Mouse (Mus musculus): ENCODE results near the gene Lypd3. TPM values are rescaled to one million over a fixed set of nuclear protein-coding genes. Genes with fewer than 3 reads are reported as not detected.
A peak's percentile ranks its signal among the peaks of the same experiment; 100 is the strongest.
"Not testable (repeated sequence)": the region's sequence is repeated elsewhere in the genome, so short reads cannot be mapped to it uniquely, and the experiment has no call there.

Gene Lypd3
- polyA plus RNA-seq, 1 experiment from 2014 or later = 0.73 TPM

DNA sequence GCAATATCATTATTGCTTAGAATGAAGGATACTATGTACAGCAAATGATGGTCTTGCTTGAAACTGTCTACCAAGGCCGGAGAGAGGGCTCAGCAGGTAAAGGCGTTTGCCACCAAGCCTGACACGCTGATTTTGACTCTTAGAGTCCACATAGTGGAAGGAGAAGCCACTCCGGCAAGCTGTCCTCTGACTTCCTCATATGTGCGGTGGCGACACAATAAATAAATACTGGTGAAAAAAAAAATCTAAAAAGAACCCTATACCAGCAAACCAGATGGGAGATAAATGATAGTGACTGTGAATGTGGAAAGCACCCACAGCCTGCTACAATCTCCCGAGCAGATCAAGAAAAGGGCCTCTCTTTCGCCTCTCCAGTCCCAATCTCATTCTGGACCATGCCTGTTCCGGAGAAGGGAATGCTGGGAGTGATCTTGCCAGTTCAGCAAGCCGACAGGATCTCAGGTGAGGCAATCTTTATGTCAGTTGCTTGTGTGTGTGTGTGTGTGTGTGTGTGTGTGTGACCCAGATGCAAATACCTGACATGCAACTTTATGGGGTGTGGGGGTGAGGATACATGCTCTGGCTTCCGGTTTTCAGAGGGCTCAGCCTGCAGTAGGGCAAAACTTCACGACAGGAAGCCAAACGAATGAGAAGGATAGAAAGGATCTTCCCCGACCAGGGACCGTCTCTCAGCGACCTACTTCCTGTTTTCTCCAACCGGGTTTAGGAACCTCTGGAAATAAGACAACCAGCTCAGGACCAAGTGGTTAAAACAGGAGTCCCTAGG is 25.0 kb downstream of the Lypd3 start:
- 79% methylated on average over 17 of the region's 17 CpGs for WGBS
- Histone ChIP-seq H3K27ac (ENCODE audit: low read depth, low read length) (no peak overlapping the region), H3K27me3 (ENCODE audit: control insufficient read depth, insufficient read depth, low read length) (no peaks in the 10 kb centered on the region), H3K4me3 (ENCODE audit: low read depth, low read length) (no peak overlapping the region), H3K4me1 (replicated peaks; ENCODE audit: control insufficient read depth, insufficient read depth, low read length) (no peaks in the 10 kb centered on the region), H3K9me3 (ENCODE audit: control insufficient read depth, low read length) (no peaks in the 10 kb centered on the region; the same call in 1 of the 2 replicates), H3K4me2 (ENCODE audit: low read depth, low read length, severe bottlenecking) (no peak overlapping the region), H3K9ac (ENCODE audit: low read length) (no peak overlapping the region), H3K36me3 (ENCODE audit: control insufficient read depth, insufficient read depth, low read length) (no peaks in the 10 kb centered on the region)
- DNase-seq (ENCODE audit: low spot score) (no peak), ATAC-seq (replicated peaks; ENCODE audit: low FRiP score) (no peak)

DNA sequence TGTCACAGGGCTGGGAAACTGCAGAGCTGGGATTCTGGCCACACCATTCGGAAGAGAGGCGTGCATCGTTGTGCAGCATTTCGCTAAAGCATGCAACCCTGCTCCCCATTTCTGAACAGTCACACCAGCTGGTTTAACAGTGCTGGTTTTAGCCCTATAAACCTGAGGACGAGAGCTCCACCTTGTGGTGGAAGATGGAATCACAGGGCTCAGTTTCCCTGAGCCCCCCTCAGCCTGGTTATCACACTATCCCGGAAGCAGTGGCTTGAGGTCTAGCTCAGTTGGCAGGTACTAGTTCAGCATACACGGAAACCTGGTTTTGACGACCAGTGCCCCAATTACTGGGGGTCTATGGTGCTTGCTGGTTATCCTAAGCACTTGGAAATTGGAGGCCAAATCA is 26.2 kb downstream of the Lypd3 start:
- 14% methylated on average over 8 of the region's 8 CpGs for WGBS
- no peaks in the 10 kb centered on the region for H3K36me3 ChIP-seq (ENCODE audit: control insufficient read depth, insufficient read depth, low read length)
- DNase-seq (ENCODE audit: low spot score) (peak; percentile 89), ATAC-seq (replicated peaks; ENCODE audit: low FRiP score) (0 out of 2 replicates have a peak, but pooled peaks have one; percentile 30)
- no peak overlapping the region for H3K4me3 ChIP-seq (ENCODE audit: low read depth, low read length)
- no peak overlapping the region for H3K9ac ChIP-seq (ENCODE audit: low read length)
- H3K4me1 ChIP-seq (replicated peaks; ENCODE audit: control insufficient read depth, insufficient read depth, low read length) = no peaks in the 10 kb centered on the region
- no peak overlapping the region for H3K27ac ChIP-seq (ENCODE audit: low read depth, low read length)
- no peak overlapping the region for H3K4me2 ChIP-seq (ENCODE audit: low read depth, low read length, severe bottlenecking)
- no peaks in the 10 kb centered on the region; the same call in 1 of the 2 replicates for H3K9me3 ChIP-seq (ENCODE audit: control insufficient read depth, low read length)
- no peaks in the 10 kb centered on the region for H3K27me3 ChIP-seq (ENCODE audit: control insufficient read depth, insufficient read depth, low read length)

DNA sequence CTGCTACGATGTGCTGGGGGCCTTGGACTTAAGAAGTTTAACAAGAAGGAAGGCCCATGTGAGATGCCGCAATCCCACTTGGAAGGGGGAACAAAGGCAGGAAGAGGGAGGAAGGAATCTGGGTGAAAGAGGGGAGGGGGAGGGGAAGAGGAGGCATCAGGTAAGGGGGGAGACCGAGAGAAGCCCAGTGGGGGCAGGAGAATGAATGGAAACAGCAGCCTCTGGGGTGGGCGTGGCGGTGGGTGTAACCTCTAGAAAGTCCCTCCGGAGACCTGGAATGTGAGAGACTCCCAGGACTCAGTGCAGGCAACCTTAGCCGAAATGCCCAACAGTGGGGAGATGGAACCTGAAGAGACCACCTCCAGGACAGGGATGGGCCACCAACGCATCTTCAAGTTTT is 28.0 kb downstream of the Lypd3 start:
- 32% methylated on average over 8 of the region's 8 CpGs for WGBS
- Histone ChIP-seq H3K9me3 (ENCODE audit: control insufficient read depth, low read length) (no peaks in the 10 kb centered on the region), H3K4me2 (ENCODE audit: low read depth, low read length, severe bottlenecking) (no peak overlapping the region), H3K27me3 (ENCODE audit: control insufficient read depth, insufficient read depth, low read length) (no peaks in the 10 kb centered on the region), H3K27ac (ENCODE audit: low read depth, low read length) (no peak overlapping the region), H3K36me3 (ENCODE audit: control insufficient read depth, insufficient read depth, low read length) (no peaks in the 10 kb centered on the region), H3K4me3 (ENCODE audit: low read depth, low read length) (no peak overlapping the region), H3K9ac (ENCODE audit: low read length) (no peak overlapping the region), H3K4me1 (replicated peaks; ENCODE audit: control insufficient read depth, insufficient read depth, low read length) (no peaks in the 10 kb centered on the region)
- no peak for ATAC-seq (replicated peaks; ENCODE audit: low FRiP score)
- DNase-seq (ENCODE audit: low spot score) = no peak

DNA sequence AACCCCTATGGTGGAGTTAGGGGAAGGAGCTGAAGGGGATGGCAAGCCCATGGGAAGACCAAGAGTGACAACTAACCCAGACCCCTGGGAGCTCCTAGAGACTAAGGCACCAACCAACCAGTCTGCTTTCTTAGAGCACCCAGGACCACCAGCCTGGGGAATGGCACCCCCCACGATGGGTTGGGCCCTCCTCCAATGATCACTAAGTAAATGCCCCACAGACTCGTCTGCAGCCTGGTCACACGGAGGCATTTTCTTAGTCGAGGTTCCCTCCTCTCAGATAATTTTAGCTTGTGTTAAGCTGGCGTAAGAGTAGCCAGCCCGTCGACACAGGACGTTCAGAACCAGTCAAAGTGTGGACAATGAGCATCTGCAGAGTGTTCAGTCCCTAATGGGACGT is 28.6 kb downstream of the Lypd3 start:
- Histone ChIP-seq H3K9me3 (ENCODE audit: control insufficient read depth, low read length) (no peaks in the 10 kb centered on the region), H3K36me3 (ENCODE audit: control insufficient read depth, insufficient read depth, low read length) (no peaks in the 10 kb centered on the region), H3K9ac (ENCODE audit: low read length) (no peak overlapping the region), H3K4me1 (replicated peaks; ENCODE audit: control insufficient read depth, insufficient read depth, low read length) (no peaks in the 10 kb centered on the region), H3K4me2 (ENCODE audit: low read depth, low read length, severe bottlenecking) (no peak overlapping the region), H3K27me3 (ENCODE audit: control insufficient read depth, insufficient read depth, low read length) (no peaks in the 10 kb centered on the region), H3K4me3 (ENCODE audit: low read depth, low read length) (no peak overlapping the region), H3K27ac (ENCODE audit: low read depth, low read length) (no peak overlapping the region)
- DNase-seq (ENCODE audit: low spot score) (no peak), ATAC-seq (replicated peaks; ENCODE audit: low FRiP score) (no peak)
- WGBS = 80% methylated on average over 9 of the region's 9 CpGs

DNA sequence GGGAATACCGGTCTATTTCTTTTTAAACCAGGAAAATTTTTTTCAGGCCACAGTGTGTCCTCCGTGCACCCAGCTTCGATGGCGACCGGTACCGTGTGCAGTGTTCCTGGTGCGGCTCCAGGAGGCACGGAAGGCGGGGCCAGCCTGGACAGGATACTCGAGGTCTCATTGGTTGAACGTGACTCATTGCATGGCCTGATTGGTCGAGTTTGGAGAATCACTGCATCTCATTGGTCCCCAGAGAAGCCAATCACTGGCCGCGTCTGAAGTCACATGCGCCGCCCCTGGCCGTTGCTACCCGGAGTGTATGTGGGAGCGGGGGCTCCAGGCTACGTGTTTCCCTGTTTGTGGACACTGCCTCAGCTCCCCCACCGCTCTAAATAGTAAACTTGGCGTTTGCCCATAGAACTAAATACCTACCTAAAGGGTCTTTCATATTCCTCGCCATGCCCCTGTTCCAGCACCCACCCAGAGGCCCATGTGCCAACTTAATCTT is 35.6 kb downstream of the Lypd3 start:
- no peak for ATAC-seq (replicated peaks; ENCODE audit: low FRiP score)
- Histone ChIP-seq H3K9me3 (ENCODE audit: control insufficient read depth, low read length) (no peaks in the 10 kb centered on the region), H3K27me3 (ENCODE audit: control insufficient read depth, insufficient read depth, low read length) (no peaks in the 10 kb centered on the region), H3K4me1 (replicated peaks; ENCODE audit: control insufficient read depth, insufficient read depth, low read length) (no peaks in the 10 kb centered on the region), H3K36me3 (ENCODE audit: control insufficient read depth, insufficient read depth, low read length) (no peaks in the 10 kb centered on the region), H3K4me2 (ENCODE audit: low read depth, low read length, severe bottlenecking) (no peak overlapping the region), H3K27ac (ENCODE audit: low read depth, low read length) (no peak overlapping the region), H3K9ac (ENCODE audit: low read length) (no peak overlapping the region), H3K4me3 (ENCODE audit: low read depth, low read length) (no peak overlapping the region)
- DNase-seq (ENCODE audit: low spot score) = no peak
- 94% methylated on average over 23 of the region's 23 CpGs for WGBS

DNA sequence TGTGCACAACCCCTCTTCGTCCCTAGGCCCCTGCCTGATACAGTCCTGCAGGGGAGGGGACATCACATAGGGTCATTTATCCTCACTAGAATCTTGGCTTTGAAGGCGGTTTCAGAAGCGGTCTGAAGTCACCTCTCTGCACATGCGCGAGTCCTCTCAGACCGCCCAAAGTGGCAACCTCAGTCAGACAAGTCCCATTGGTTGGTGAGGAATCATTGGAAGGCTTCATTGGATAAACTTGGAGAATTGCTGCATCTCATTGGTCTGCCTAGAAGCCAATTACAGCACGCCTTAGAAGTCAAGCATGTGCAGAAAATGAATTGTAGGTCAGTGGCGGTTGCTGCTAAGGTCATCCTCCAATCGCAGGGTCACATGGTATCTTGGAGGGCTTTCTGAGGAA is 40.2 kb downstream of the Lypd3 start, which contains the start of gene Tex101:
TSS of gene Tex101 (minus strand) at position 101 of the 400 bp plus-strand sequence.
- H3K36me3 ChIP-seq (ENCODE audit: control insufficient read depth, insufficient read depth, low read length) = no peaks in the 10 kb centered on the region
- H3K27ac ChIP-seq (ENCODE audit: low read depth, low read length) = no peak within 1 kb of the TSS
- H3K9ac ChIP-seq (ENCODE audit: low read length) = no peak within 1 kb of the TSS
- DNase-seq (ENCODE audit: low spot score) = no peak
- no peak within 1 kb of the TSS for H3K4me2 ChIP-seq (ENCODE audit: low read depth, low read length, severe bottlenecking)
- WGBS = 89% methylated on average over 9 of the region's 9 CpGs
- H3K27me3 ChIP-seq (ENCODE audit: control insufficient read depth, insufficient read depth, low read length) = no peaks in the 10 kb centered on the region
- H3K9me3 ChIP-seq (ENCODE audit: control insufficient read depth, low read length) = no peaks in the 10 kb centered on the region
- no peaks in the 10 kb centered on the region for H3K4me1 ChIP-seq (replicated peaks; ENCODE audit: control insufficient read depth, insufficient read depth, low read length)
- ATAC-seq (replicated peaks; ENCODE audit: low FRiP score) = no peak
- H3K4me3 ChIP-seq (ENCODE audit: low read depth, low read length) = no peak within 1 kb of the TSS

DNA sequence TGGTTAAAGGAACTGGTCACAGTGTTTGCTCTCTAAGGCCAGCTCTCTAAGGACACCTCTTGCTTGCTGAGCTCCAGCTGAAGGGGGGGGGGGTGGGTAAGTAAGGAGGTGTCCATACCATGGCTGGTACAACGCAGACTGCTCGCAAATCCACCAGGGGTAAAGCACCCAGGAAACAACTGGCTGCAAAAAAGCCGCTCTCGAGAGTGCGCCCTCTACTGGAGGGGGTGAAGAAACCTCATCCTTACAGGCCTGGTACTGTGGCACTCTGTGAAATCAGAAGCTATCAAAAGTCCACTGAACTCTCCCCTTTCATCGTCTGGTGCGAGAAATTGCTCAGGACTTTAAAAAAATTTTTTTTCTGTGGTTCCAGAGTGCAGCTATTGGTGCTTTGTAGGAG is 47.8 kb downstream of the Lypd3 start:
- not testable (repeated sequence) for H3K36me3 ChIP-seq (ENCODE audit: control insufficient read depth, insufficient read depth, low read length); H3K27ac ChIP-seq (ENCODE audit: low read depth, low read length); H3K27me3 ChIP-seq (ENCODE audit: control insufficient read depth, insufficient read depth, low read length); H3K9ac ChIP-seq (ENCODE audit: low read length); H3K4me2 ChIP-seq (ENCODE audit: low read depth, low read length, severe bottlenecking); H3K4me3 ChIP-seq (ENCODE audit: low read depth, low read length); DNase-seq (ENCODE audit: low spot score); ATAC-seq (replicated peaks; ENCODE audit: low FRiP score); H3K4me1 ChIP-seq (replicated peaks; ENCODE audit: control insufficient read depth, insufficient read depth, low read length); H3K9me3 ChIP-seq (ENCODE audit: control insufficient read depth, low read length)
- 81% methylated on average over 7 of the region's 7 CpGs for WGBS

DNA sequence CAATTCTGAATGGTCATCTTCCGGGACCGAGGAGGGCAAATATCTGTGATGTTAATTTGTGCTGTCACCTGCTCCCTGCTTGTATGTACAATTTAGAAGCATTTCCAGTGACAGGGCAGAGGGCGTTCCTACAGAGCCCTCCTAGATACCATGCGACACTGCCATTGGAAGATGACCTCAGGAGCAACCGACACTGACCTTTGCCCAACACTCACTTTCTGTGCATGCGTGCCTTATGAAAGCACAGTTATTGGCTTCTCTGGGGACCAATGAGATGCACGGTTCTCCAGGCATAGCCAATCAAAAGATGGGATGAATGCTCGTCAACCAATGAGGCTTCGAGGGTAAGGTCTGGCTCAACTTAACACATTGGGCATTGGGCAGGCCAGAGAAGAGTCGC is 51.2 kb downstream of the Lypd3 start:
- not testable (repeated sequence) for H3K27me3 ChIP-seq (ENCODE audit: control insufficient read depth, insufficient read depth, low read length); H3K9ac ChIP-seq (ENCODE audit: low read length); H3K9me3 ChIP-seq (ENCODE audit: control insufficient read depth, low read length); H3K4me3 ChIP-seq (ENCODE audit: low read depth, low read length); H3K36me3 ChIP-seq (ENCODE audit: control insufficient read depth, insufficient read depth, low read length); H3K27ac ChIP-seq (ENCODE audit: low read depth, low read length); H3K4me2 ChIP-seq (ENCODE audit: low read depth, low read length, severe bottlenecking); DNase-seq (ENCODE audit: low spot score); H3K4me1 ChIP-seq (replicated peaks; ENCODE audit: control insufficient read depth, insufficient read depth, low read length); ATAC-seq (replicated peaks; ENCODE audit: low FRiP score)
- 91% methylated on average over 10 of the region's 10 CpGs for WGBS
